Mouse (Mus musculus): ENCODE results near the gene Tyro3. TPM values are rescaled to one million over a fixed set of nuclear protein-coding genes. Genes with fewer than 3 reads are reported as not detected.

Tyro3 gene
- 10 to 100 TPM; 86.0 to 95.4 (median 91.3) TPM for total RNA-seq (2022)

DNA sequence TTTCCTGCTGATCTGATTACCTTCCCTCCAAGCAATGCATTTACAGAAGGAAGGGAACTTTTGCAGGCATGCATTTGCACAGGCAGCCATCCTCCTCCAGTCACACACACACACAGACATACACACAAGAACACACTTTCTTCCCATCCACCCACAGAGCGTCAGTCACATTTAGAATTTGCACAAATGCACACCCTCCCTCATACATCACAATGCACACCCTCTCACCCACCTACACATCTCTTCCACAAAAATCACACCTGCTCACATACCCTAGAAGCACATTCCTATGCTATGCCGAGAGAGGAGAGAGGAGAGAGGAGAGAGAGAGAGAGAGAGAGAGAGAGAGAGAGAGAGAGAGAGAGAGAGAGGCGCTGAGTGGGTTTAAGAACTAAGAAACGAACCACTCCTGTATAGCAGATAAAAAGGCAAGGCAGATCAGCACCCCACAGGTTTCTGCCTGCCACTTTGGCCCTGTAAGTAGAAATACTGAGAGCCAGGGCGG is at the start of gene Tyro3:
TSS of gene Tyro3 (plus strand) at position 455 of the 505 bp plus-strand sequence.
- DNase-seq (ENCODE audit: low spot score in 2 of 2): no peak

- no peak for DNase-seq (ENCODE audit: low spot score in 2 of 2)
Observed at GRCm38 (mm10) chr2:119749260-119749659, 48.3 kb upstream of the Tyro3 start.

DNA sequence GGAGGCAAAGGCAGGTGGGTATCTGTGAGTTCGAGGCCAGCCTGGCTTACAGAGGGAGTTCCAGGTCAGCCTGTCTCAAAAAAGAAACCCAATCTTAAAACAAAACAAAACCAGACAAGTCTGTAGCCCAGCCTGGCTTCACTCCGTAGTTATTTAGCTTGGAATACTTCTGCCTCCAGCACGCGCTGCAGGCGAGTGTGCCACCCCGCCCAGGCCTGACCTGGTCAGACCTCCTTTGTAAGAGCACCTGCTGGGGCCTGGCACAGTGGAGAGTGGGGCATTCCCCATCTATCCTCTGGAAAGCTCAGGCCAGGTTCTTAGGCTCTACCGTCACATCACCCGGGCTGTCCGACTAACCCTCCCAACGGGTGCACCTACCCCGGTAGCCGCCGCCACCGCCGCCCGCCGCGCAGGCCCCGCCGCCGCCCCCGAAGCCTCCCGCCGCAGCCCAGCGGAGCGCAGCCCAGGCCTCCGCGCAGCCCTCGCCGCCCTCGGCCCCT is 39.9 kb upstream of the Tyro3 start:
- DNase-seq (ENCODE audit: low spot score in 2 of 2): no peak

DNA sequence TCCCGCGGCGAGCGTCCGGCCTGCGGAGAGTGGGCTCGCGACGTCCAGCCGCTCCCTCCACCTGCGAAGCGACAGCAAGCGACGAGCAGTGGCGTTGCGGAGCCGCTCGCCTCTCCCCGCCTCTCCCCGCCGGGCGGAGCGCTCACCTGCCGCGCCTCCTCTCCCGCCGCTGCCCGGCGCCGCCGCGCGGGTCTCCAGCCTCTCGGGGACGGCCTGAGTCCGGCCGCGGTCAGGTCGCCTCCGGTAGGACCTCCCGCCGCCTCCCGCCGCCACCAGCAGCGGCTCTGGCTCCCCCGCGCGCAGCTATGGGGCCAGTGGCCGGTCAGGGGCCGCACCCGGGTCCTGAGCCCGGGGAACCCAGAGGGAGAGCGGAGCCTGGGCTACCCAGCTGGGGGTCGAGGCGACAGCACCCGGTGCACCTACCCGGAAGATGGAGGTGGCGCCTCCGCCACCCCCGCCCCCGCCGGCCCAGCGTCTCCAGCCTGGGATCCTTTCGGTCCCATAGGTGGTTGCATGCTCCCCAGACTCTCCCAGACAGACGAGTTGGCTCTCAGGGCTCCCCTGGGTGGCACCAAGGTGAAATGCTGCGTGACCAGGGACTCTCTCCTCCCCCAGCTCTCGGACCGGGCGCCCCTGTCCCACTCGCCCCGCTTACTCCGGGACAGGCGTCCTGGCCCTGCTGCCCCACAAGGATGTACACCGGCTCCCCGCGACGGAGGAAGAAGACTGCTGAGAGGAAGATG is 39.3 kb upstream of the Tyro3 start:
- DNase-seq (ENCODE audit: low spot score in 2 of 2): no peak

DNA sequence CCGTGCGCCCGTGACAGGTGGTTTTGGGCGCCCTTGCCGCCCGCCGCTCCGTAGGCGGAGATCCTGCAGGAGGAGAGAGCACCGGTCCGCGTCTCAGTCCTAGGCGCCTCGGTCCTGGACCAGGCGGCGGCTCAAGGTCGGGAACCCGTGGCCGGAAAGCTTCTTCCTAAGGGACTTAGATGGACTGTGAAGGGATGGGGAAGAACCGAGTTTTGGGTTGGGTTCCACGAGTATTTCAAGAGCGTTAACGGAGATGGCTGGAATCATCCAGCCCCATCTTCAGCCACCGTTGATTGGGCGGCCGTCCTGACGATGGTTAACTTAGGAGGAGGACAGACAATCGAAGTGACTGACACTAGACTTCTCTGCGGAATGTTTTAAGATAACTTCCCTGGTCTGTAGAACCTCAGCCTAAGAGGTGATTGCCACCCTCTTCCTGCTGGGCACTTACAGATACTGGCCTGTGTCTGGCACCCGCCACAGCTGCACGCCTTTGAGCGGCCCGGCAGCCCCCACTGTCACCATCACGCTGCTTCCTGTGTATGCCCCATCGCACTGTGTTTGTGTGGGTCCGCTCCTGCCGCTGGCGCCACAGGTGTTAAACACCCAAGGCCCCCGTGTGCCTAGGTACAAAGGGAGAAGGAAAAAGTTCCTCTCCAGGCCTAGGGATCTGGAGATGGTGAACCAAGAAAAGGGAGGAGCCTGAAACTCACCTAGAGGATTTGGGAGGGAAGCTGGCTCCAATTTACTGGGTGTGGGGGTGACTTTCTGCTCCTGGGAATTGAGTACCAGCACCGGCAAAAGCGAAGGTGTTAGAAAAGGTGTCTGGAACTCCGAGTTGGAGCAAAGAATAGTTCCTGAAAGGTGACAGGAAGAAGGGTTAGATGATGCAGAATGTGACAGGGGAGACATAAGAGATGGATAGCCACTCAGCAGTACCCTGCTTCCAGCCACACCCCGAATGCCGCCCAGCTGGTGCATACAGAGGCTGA is 38.4 kb upstream of the Tyro3 start:
- DNase-seq (ENCODE audit: low spot score in 2 of 2): no peak

GRCm38 (mm10) chr2:119760251-119760650 is 37.3 kb upstream of the Tyro3 start, which contains the start of gene Ltk:
TSS of gene Ltk (minus strand) at chr2:119760431.
- no peak for DNase-seq (ENCODE audit: low spot score in 2 of 2)

GRCm38 (mm10) chr2:119762276-119762675 is 35.3 kb upstream of the Tyro3 start:
- DNase-seq (ENCODE audit: low spot score in 2 of 2): no peak

- DNase-seq (ENCODE audit: low spot score in 2 of 2): no peak
Observed at GRCm38 (mm10) chr2:119763924-119764323, 33.6 kb upstream of the Tyro3 start.

DNA sequence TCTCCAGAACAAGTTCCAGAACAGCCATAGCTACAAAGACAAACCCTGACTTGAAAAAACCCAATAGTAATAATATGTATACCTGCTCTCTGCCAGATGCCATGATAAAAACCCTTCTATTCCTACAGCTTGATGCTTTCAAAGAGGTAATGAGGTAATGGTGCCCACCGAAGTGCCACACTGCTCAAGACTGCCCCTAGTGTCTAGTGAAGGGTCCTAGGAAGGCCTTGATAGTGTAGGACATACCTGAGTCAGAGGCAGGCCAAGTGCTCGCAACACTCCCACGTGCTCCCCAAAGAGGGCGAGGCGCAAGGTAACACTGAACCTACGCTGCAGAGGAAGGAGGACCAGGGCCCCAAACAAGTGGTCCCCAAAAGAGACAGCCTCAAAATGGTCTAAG is 30.3 kb upstream of the Tyro3 start:
- DNase-seq (ENCODE audit: low spot score in 2 of 2): no peak

DNA sequence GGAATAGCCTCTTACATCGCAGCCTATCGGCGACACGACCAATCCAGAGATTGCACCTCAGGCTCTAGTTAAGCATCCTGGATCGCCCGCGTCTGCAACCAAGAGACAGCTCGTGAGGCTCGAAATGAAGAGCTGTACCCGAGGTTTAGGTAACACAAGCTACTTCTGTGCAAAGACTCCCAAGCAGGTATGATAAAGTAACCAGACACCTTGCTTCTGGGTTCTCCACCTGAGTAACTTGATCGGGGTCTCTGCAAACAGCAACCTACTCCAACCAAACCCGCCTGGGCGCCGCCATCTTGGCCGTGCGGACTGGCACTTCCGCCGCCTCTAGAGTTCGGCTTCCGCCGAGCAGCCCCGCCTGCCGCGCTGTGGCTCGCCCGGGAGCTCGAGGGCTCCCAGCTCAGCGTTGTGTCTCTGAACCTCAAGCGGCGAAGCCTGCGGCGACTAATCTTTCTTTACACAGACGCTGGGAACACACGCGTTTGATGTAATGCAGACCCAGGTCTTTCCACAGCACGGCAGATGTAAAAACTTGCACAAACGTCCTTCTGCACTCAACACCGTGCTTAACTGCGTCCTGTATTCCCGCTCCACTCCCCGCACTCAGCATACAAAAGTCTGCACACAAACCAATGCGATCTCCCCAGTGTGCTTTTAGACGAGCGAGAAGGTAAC is 10.2 kb upstream of the Tyro3 start, which contains the start of gene Rpap1:
TSS of gene Rpap1 (minus strand) at position 332 of the 678 bp plus-strand sequence.
- peak; percentile 66 to 79 for DNase-seq (ENCODE audit: low spot score in 2 of 2)

GRCm38 (mm10) chr2:119789996-119790395 is 7.5 kb upstream of the Tyro3 start:
- DNase-seq (ENCODE audit: low spot score in 2 of 2): no peak

- no peak for DNase-seq (ENCODE audit: low spot score in 2 of 2)
Observed at GRCm38 (mm10) chr2:119798246-119798927, 854 bp downstream of the Tyro3 start.

- DNase-seq (ENCODE audit: low spot score in 2 of 2): no peak
Observed at GRCm38 (mm10) chr2:119799181-119799960, 1.8 kb downstream of the Tyro3 start.

DNA sequence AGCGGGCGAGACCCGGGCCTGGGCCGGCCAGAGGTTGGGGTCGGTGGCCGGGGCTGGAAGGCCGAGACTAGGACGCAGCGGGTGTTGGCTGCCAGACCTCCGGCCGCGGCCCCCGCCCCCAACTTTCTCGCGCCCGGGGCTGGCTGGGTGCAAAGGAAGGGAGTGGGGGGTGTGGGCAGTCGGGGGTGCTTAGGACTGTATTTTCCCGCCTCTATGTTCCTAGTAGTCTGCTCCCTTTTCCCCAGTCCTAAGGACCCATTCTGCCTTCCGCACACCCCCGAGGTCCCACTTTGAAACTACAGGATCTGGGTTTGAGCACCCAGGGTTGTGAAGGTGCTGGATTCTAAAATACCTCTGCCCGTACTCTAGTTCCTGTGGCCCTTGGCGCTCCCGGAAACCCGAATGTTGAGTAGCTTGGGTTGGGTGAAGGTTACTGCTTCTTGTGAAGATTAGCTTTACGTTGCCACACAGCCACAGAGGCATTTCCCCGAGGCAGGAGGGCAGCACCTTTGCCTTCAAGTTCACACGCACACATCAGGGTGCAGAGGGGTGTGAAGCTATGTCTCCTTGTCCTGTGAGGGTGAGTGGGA is 2.5 kb downstream of the Tyro3 start:
- no peak for DNase-seq (ENCODE audit: low spot score in 2 of 2)

DNA sequence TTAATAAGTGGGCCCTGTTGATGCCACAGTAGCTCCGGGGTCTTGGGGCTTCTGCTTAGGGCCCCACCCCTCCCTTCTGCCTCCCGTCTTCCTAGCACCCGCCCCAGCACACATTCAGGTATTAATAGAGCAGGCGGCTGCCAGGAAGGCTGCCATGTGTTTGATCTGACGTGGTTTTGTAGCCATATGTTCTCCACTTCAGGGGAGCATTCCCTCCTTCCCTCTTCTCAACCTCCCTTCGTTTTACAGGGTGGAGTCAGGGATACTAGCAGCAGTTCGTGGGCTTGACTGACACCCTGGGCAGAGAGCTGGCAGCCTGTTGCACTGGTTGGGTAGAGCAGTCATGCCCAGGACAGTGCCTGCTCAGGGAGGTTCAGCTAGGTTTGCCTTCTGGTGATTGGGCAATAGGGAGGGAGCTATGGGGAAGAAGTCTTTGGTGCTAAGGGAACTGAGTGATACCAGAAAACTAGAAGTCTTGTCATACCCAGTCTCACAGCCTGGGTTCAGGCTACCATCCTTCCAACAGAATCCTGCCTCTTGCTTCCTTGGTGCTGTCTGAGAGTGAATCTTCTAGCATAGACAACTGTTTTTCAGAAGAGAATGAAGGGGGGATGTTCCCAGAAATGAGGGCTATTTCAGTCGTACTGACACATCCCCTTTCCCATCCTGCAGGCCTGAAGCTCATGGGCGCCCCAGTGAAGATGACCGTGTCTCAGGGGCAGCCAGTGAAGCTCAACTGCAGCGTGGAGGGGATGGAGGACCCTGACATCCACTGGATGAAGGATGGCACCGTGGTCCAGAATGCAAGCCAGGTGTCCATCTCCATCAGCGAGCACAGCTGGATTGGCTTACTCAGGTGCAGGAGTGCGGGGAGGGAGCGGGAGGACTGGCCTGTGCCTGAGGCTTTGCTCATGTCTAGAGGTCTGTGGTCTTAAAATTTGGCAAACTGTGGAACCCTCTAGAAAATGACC is 3.6 kb downstream of the Tyro3 start:
- no peak for DNase-seq (ENCODE audit: low spot score in 2 of 2)

- DNase-seq (ENCODE audit: low spot score in 2 of 2): no peak
Observed at GRCm38 (mm10) chr2:119802767-119803617, 5.5 kb downstream of the Tyro3 start.

GRCm38 (mm10) chr2:119803618-119804274 is 6.2 kb downstream of the Tyro3 start:
- DNase-seq (ENCODE audit: low spot score in 2 of 2): no peak

Data from layer of hippocampus, adult 8-10 months (tissue).